ENCODE assay signal across 11 mouse cellular contexts in the genomic region with DNA sequence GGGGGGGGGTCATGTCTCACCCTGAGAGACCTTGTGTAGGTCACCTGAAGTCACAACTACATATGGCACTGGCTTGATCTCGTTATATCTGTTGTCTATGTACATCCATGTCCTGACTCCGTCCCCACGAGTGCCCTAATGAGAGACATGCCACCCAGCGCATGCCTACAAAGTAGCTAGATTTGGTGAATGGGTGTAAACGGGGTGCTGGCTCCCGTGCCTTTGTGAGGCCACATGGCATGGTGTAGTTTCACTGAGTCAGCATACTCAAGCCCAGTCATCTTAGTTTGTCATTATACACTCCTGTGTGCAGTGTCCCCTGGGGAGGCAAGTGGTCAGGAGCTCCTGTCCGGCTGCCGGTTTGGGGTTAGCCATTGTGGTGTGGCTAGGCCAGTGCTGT. TPM values are rescaled to one million over a fixed set of nuclear protein-coding genes. Genes with fewer than 3 reads are reported as not detected.
DNase-seq lines count a peak whose midpoint lies in the region; ATAC-seq and TF ChIP-seq lines count a peak whose summit lies in the region.
"Had no signal": no experiment of that assay in that cellular context is flagged by ENCODE, and none has a peak within 500 bp of the region (broad histone marks: within the 10 kb centered on the region; RNA-seq: fewer than 3 reads in every experiment).

No protein-coding gene starts in this region.

- H3ac ChIP-seq in C2C12 (ENCODE audit: control insufficient read depth, insufficient read length, low read depth) = peak overlapping the region; percentile 41

- DNase-seq in hindbrain, embryonic 11.5 days (ENCODE audit: low spot score) = no peak
- no peak for DNase-seq in adrenal gland, postnatal 36 days
- no peak for DNase-seq in layer of hippocampus, postnatal 25 days (ENCODE audit: extremely low spot score in 1 of 2, low spot score in 1 of 2)
- no peak for DNase-seq in cerebellum, adult 11 months
- DNase-seq: kidney, postnatal 14 days had no signal

- ATAC-seq in hindbrain, embryonic 11.5 days (ENCODE audit: low FRiP score) = no peak
- ATAC-seq in hindbrain, embryonic 16.5 days = no peak
- ATAC-seq in embryonic facial prominence, embryonic 12.5 days (ENCODE audit: insufficient number of reproducible peaks, insufficient read depth, low FRiP score, low TSS enrichment) = no peak
- ATAC-seq in limb, embryonic 15.5 days (ENCODE audit: insufficient number of reproducible peaks, low FRiP score, low TSS enrichment, low read depth) = no peak
- ATAC-seq: lung, postnatal 0 days had no signal

- H3K4me2 ChIP-seq in hindbrain, embryonic 11.5 days (replicated peaks; ENCODE audit: low read depth, low read length) = peak overlapping the region; percentile 25; the same call in 1 of the 2 replicates
- no peak overlapping the region for H3K4me2 ChIP-seq in hindbrain, embryonic 16.5 days (ENCODE audit: low read length)
- peak overlapping the region; percentile 81; the same call in 1 of the 2 replicates for H3K4me2 ChIP-seq in embryonic facial prominence, embryonic 12.5 days (replicated peaks)
- peak overlapping the region; percentile 76; the same call in 1 of the 2 replicates for H3K4me2 ChIP-seq in limb, embryonic 15.5 days

- peaks cover 4% of the 10 kb centered on the region; the same call in 1 of the 2 replicates for H3K4me1 ChIP-seq in hindbrain, embryonic 11.5 days (replicated peaks; ENCODE audit: control insufficient read depth, insufficient read depth, low read length)
- peaks cover 14% of the 10 kb centered on the region for H3K4me1 ChIP-seq in hindbrain, embryonic 16.5 days (ENCODE audit: control insufficient read depth, insufficient read depth, low read depth, low read length)
- H3K4me1 ChIP-seq in embryonic facial prominence, embryonic 12.5 days = peaks cover 17% of the 10 kb centered on the region
- H3K4me1 ChIP-seq in limb, embryonic 15.5 days = peaks cover 21% of the 10 kb centered on the region

- no peak overlapping the region for H3K27ac ChIP-seq in hindbrain, embryonic 11.5 days (ENCODE audit: low read depth, low read length)
- H3K27ac ChIP-seq in hindbrain, embryonic 16.5 days (ENCODE audit: low read depth, low read length) = no peak overlapping the region
- H3K27ac ChIP-seq in embryonic facial prominence, embryonic 12.5 days = no peak overlapping the region
- no peak overlapping the region for H3K27ac ChIP-seq in limb, embryonic 15.5 days

- no peaks in the 10 kb centered on the region for H3K9me3 ChIP-seq in hindbrain, embryonic 11.5 days (ENCODE audit: control insufficient read depth, low read length)
- H3K9me3 ChIP-seq in hindbrain, embryonic 16.5 days (ENCODE audit: control insufficient read depth, low read length) = no peaks in the 10 kb centered on the region
- no peaks in the 10 kb centered on the region for H3K9me3 ChIP-seq in embryonic facial prominence, embryonic 12.5 days
- no peaks in the 10 kb centered on the region for H3K9me3 ChIP-seq in limb, embryonic 15.5 days

- H3K9ac ChIP-seq in hindbrain, embryonic 11.5 days (ENCODE audit: low read depth, low read length) = peak overlapping the region; percentile 40; the same call in 1 of the 2 replicates
- no peak overlapping the region for H3K9ac ChIP-seq in hindbrain, embryonic 16.5 days (ENCODE audit: low read depth, low read length)
- H3K9ac ChIP-seq in embryonic facial prominence, embryonic 12.5 days = peak overlapping the region; percentile 44; the same call in 1 of the 2 replicates
- no peak overlapping the region for H3K9ac ChIP-seq in limb, embryonic 15.5 days

- TF ChIP-seq CTCF in C2C12 (IDR thresholded peaks at IDR 0.05; ENCODE audit: control insufficient read depth, insufficient read depth, insufficient read length) = no peak

- 89% methylated on average over 8 of the region's 8 CpGs for WGBS in hindbrain, embryonic 11.5 days
- WGBS in hindbrain, embryonic 16.5 days = 84% methylated on average over 8 of the region's 8 CpGs
- 81% methylated on average over 8 of the region's 8 CpGs for WGBS in embryonic facial prominence, embryonic 12.5 days
- 79% methylated on average over 8 of the region's 8 CpGs for WGBS in limb, embryonic 15.5 days

- H3K79me3 ChIP-seq in C2C12 (ENCODE audit: low read depth) = peaks cover 67% of the 10 kb centered on the region

- peaks cover 8% of the 10 kb centered on the region; the same call in 1 of the 2 replicates for H3K36me3 ChIP-seq in hindbrain, embryonic 11.5 days (ENCODE audit: control insufficient read depth, insufficient read depth, low read length)
- peaks cover 12% of the 10 kb centered on the region for H3K36me3 ChIP-seq in hindbrain, embryonic 16.5 days (ENCODE audit: control insufficient read depth, insufficient read depth, low read length)
- peaks cover 60% of the 10 kb centered on the region for H3K36me3 ChIP-seq in C2C12 (ENCODE audit: control insufficient read depth, insufficient read depth)
- H3K36me3 ChIP-seq in embryonic facial prominence, embryonic 12.5 days = peaks cover 44% of the 10 kb centered on the region
- peaks cover 53% of the 10 kb centered on the region for H3K36me3 ChIP-seq in limb, embryonic 15.5 days

- H3K79me2 ChIP-seq in C2C12 (ENCODE audit: control insufficient read depth, insufficient read depth) = peaks cover 70% of the 10 kb centered on the region

- H3K27me3 ChIP-seq in hindbrain, embryonic 11.5 days (ENCODE audit: control insufficient read depth, insufficient read depth, low read length) = no peaks in the 10 kb centered on the region
- H3K27me3 ChIP-seq in hindbrain, embryonic 16.5 days (replicated peaks; ENCODE audit: control insufficient read depth, insufficient read depth, low read length) = no peaks in the 10 kb centered on the region
- no peaks in the 10 kb centered on the region for H3K27me3 ChIP-seq in C2C12 (ENCODE audit: control insufficient read depth, insufficient read depth, insufficient read length)
- no peaks in the 10 kb centered on the region for H3K27me3 ChIP-seq in embryonic facial prominence, embryonic 12.5 days
- no peaks in the 10 kb centered on the region for H3K27me3 ChIP-seq in limb, embryonic 15.5 days

- H3K4me3 ChIP-seq in hindbrain, embryonic 11.5 days (ENCODE audit: low read depth, low read length) = no peak overlapping the region
- no peak overlapping the region for H3K4me3 ChIP-seq in hindbrain, embryonic 16.5 days (ENCODE audit: low read length)
- peak overlapping the region; percentile 6 for H3K4me3 ChIP-seq in C2C12 (ENCODE audit: insufficient read depth, poor library complexity, severe bottlenecking)
- H3K4me3 ChIP-seq in embryonic facial prominence, embryonic 12.5 days = peak overlapping the region; percentile 97; the same call in 1 of the 2 replicates
- H3K4me3 ChIP-seq in limb, embryonic 15.5 days = no peak overlapping the region

TF ChIP-seq in C2C12, 6 proteins besides CTCF, POLR2A, EP300 and RAD21:
- no peak for TF ChIP-seq MYOD1 (IDR thresholded peaks at IDR 0.05; ENCODE audit: control insufficient read depth, insufficient read length, low read depth)
- no peak for TF ChIP-seq FOSL1 (IDR thresholded peaks at IDR 0.05; ENCODE audit: insufficient read depth, low read length, poor library complexity, severe bottlenecking)
- no peak for TF ChIP-seq USF1 (IDR thresholded peaks at IDR 0.05; ENCODE audit: low read depth)
- no peak for TF ChIP-seq MAX (IDR thresholded peaks at IDR 0.05)
- TF ChIP-seq CEBPB (IDR thresholded peaks at IDR 0.05; ENCODE audit: low read depth) = no peak
- no peak for TF ChIP-seq MYOG (IDR thresholded peaks at IDR 0.05; ENCODE audit: control insufficient read depth, extremely low read depth, insufficient read length)

RNA-seq across cellular contexts. Expression of a gene that starts 2.1 kb away (rescaled TPM):
- polyA plus RNA-seq in hindbrain, embryonic 11.5 days (2014; fragmentation: Nextera tagmentation; extraction: Ambion mirVana) = 175 and 188 TPM in 2 replicates
- polyA plus RNA-seq in hindbrain, embryonic 16.5 days (2015; fragmentation: Nextera tagmentation; extraction: Ambion mirVana) = 85.8 and 91.6 TPM in 2 replicates
- polyA plus RNA-seq in C2C12 (2012; fragmentation: generic; extraction: Trizol) = 124 TPM
- 174 and 176 TPM in 2 replicates for polyA plus RNA-seq in embryonic facial prominence, embryonic 12.5 days (2016; fragmentation: Nextera tagmentation; extraction: Ambion mirVana)
- 143 and 160 TPM in 2 replicates for polyA plus RNA-seq in limb, embryonic 15.5 days (2015; fragmentation: Nextera tagmentation; extraction: Ambion mirVana)
- 10 to 100 TPM; 52.5 to 66.5 TPM for total RNA-seq in adrenal gland, postnatal 36 days (2021)
- 10 to 100 TPM; 67.2 to 68.9 TPM for total RNA-seq in layer of hippocampus, postnatal 25 days (2021)

RNA-seq across cellular contexts. Expression of a gene that starts 52.7 kb away (rescaled TPM):
- polyA plus RNA-seq in hindbrain, embryonic 11.5 days (2014; fragmentation: Nextera tagmentation; extraction: Ambion mirVana) = 36.0 and 37.1 TPM in 2 replicates
- 50.6 and 57.2 TPM in 2 replicates for polyA plus RNA-seq in hindbrain, embryonic 16.5 days (2015; fragmentation: Nextera tagmentation; extraction: Ambion mirVana)
- 11.9 TPM for polyA plus RNA-seq in C2C12 (2012; fragmentation: generic; extraction: Trizol)
- polyA plus RNA-seq in embryonic facial prominence, embryonic 12.5 days (2016; fragmentation: Nextera tagmentation; extraction: Ambion mirVana) = 54.2 TPM in 2 replicates
- polyA plus RNA-seq in limb, embryonic 15.5 days (2015; fragmentation: Nextera tagmentation; extraction: Ambion mirVana) = 44.4 and 47.7 TPM in 2 replicates
- total RNA-seq in adrenal gland, postnatal 36 days (2021) = 10 to 100 TPM; 28.5 to 32.5 TPM
- total RNA-seq in layer of hippocampus, postnatal 25 days (2021) = 10 to 100 TPM; 42.7 to 49.5 TPM

RNA-seq across cellular contexts. Expression of a gene that starts 52.7 kb away (rescaled TPM):
- polyA plus RNA-seq in hindbrain, embryonic 11.5 days (2014; fragmentation: Nextera tagmentation; extraction: Ambion mirVana) = 30.2 and 32.5 TPM in 2 replicates
- 34.4 and 35.4 TPM in 2 replicates for polyA plus RNA-seq in hindbrain, embryonic 16.5 days (2015; fragmentation: Nextera tagmentation; extraction: Ambion mirVana)
- polyA plus RNA-seq in C2C12 (2012; fragmentation: generic; extraction: Trizol) = 12.2 TPM
- 33.4 and 34.4 TPM in 2 replicates for polyA plus RNA-seq in embryonic facial prominence, embryonic 12.5 days (2016; fragmentation: Nextera tagmentation; extraction: Ambion mirVana)
- polyA plus RNA-seq in limb, embryonic 15.5 days (2015; fragmentation: Nextera tagmentation; extraction: Ambion mirVana) = 29.7 and 32.0 TPM in 2 replicates
- total RNA-seq in adrenal gland, postnatal 36 days (2021) = 10 to 100 TPM; 30.2 to 31.2 TPM
- total RNA-seq in layer of hippocampus, postnatal 25 days (2021) = 10 to 100 TPM; 33.6 to 35.6 TPM

RNA-seq across cellular contexts. Expression of a gene that starts 56.0 kb away (rescaled TPM):
- polyA plus RNA-seq in hindbrain, embryonic 11.5 days (2014; fragmentation: Nextera tagmentation; extraction: Ambion mirVana) = 0.11 TPM in 1 of 2 replicates, not detected in the other
- not detected in 2 replicates for polyA plus RNA-seq in hindbrain, embryonic 16.5 days (2015; fragmentation: Nextera tagmentation; extraction: Ambion mirVana)
- not detected for polyA plus RNA-seq in C2C12 (2012; fragmentation: generic; extraction: Trizol)
- not detected in 2 replicates for polyA plus RNA-seq in embryonic facial prominence, embryonic 12.5 days (2016; fragmentation: Nextera tagmentation; extraction: Ambion mirVana)
- polyA plus RNA-seq in limb, embryonic 15.5 days (2015; fragmentation: Nextera tagmentation; extraction: Ambion mirVana) = not detected in 2 replicates
- under 1 TPM; 0.66 to 0.79 TPM for total RNA-seq in adrenal gland, postnatal 36 days (2021)
- total RNA-seq in layer of hippocampus, postnatal 25 days (2021) = not detected
- total RNA-seq: gastrocnemius, adult 18-20 months had no signal
- polyA plus RNA-seq: lung, postnatal 0 days had no signal

Comparison
In these comparisons a context has a peak if more than half of its experiments do, and no peak if none do; other contexts are left out.
1. H3K9ac ChIP-seq: peak in hindbrain, embryonic 11.5 days (single experiment) and embryonic facial prominence, embryonic 12.5 days (single experiment); none in hindbrain, embryonic 16.5 days (single experiment) and limb, embryonic 15.5 days (single experiment).
2. H3K4me3 ChIP-seq: peak in C2C12 (single experiment) and embryonic facial prominence, embryonic 12.5 days (single experiment); none in hindbrain, embryonic 11.5 days (single experiment), hindbrain, embryonic 16.5 days (single experiment) and limb, embryonic 15.5 days (single experiment).